Mouse (Mus musculus): Measurements from ENCODE around the gene Cdca7l. TPM values are rescaled to one million over a fixed set of nuclear protein-coding genes. Genes with fewer than 3 reads are reported as not detected.
"Not testable (repeated sequence)": the region's sequence is repeated elsewhere in the genome, so short reads cannot be mapped to it uniquely, and the experiment has no call there.

Gene Cdca7l
- polyA plus RNA-seq, 2 experiments from 2014 or later: 27.0 to 34.7 TPM

DNA sequence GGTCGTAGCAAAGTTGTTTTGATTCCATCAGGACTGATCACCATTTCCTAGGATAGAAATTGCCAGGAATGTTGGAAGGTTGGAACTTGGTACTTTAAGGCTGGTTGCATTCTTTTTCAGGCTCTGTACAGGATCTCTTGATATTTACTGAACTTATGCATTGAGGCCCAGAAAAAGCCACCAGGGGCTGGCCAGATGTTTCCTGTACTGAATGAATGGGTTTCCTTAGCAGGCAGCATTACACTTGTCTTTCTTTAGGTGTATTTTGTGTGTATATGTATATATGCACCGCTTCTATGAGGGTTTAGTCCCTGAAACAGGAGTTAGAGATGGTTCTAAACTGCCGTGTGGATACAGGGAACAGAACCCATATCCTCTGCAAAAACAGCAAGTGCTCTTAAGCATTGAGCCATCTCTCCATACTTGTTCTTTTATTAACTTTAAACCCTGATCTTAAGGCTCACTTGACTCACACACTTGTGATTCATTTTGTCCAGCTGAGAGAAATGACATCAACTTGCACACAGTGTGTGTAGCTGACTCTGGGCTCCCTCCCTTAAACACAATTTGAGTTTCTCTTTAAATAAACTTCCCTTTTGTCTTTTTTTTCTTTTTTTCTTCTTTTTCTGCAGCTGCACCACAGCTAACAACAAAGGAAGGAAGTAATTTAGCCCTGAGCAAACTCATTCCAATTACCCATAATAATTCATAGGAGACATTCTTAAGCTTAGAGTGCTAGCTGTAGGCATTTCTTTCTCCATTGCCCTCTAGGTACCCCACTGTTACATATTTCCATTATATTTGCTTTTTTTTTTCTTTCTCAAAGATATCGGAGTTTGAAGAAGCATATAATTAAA lies 63.8 kb downstream of the Cdca7l start:
- ATAC-seq: no peak

DNA sequence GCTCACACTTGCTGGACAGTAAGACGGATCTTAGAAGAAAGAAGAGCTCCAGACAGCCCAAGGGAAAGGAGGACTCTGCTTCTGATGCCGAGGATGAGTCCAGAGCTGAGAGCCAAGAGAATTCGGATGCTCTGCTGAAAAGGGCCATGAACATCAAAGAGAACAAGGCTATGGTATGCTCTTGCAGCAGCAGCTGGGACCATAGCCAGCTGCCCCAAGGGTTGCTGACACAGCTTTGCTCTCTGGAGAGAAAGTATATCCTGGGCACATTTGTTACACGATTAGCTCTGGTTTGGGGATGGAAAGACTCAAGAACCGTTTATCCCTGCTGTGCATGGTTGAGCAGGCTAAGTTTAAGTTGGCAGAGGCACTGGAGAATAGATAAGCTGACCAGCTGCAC lies 68.2 kb downstream of the Cdca7l start:
- no peak for ATAC-seq

DNA sequence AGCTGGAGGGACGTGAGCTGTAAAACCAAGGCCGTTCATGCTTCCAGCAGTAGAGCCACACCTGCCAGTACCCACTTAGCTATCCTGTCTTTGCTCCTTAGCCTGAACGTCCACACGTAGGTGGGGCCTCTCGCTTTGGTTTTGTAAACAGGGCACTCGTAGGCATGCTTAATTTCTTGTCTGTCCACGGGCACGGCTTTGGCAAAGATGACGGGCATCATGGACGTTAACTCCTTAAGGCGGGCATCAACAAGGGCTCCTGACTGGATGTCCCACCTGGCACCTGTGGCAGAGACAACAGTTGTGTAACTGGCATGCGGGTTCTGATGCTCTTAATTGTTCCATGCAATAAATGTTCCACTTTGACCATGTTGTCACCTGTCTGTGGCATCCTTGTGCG lies 74.3 kb downstream of the Cdca7l start:
- no peak for ATAC-seq

DNA sequence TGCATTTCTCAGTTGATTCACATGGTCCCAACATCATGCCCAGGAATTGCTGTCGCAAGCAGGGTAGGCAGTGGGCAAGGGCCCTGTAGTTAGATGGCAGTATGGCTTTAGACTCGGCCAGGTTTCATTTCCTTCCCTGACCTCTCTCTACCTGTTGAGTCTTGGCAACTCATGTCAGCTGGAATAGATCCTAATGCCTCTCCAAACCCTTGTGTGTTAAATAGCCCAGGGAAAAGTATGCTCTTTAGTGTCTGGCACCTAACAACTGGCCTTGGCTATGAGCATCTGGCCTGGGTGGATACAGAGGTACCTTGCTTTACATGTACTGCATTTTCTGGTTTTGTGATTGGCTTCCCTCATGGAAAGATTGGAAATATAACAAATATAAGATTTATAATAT lies 80.5 kb downstream of the Cdca7l start:
- no peak for ATAC-seq

DNA sequence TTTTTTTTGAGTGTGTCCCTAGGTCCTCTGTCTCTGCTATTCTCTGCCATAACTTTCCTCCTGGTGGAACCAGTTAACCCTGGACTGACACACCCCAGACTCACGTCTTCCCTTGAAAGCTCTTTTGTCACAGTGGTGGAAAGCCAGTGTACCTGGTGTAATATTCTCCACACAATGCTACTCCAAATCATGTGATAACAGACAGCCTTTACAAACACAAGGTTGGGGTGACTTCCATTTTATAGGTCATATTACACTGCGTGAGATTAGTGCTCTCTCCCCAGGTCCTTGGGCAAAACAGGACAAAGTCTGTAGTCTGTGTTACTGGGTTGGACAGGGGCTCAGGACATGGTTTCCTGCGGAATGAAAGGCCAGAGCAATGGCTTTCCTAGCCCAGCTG lies 83.3 kb downstream of the Cdca7l start:
- ATAC-seq: no peak

DNA sequence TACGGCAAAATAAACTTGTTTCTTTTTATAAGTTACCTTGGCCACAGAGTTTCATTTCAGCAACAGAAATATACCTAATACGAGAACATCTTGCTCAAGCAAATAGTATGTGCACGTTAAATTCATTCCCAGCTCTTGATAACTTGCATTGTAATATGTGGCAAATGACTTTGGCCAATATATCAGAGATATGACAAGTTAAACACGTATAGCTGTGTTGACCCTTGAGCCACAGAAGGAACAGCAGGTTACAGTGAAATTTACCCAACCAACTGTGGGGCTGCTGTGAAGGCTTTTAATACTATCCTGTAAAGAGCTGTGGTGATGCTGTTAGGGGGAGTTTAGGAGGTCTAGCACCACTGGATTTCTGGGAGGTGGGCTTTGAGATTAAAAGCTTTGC lies 96.7 kb downstream of the Cdca7l start:
- not testable (repeated sequence) for ATAC-seq

DNA sequence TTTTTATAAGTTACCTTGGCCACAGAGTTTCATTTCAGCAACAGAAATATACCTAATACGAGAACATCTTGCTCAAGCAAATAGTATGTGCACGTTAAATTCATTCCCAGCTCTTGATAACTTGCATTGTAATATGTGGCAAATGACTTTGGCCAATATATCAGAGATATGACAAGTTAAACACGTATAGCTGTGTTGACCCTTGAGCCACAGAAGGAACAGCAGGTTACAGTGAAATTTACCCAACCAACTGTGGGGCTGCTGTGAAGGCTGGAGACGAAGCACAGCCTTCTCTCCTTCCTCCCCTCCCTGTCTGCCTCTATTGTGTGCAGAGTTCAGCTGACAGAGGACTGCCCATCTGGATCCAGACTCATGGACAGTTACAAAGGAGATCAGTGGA lies 97.3 kb downstream of the Cdca7l start:
- ATAC-seq: not testable (repeated sequence)

DNA sequence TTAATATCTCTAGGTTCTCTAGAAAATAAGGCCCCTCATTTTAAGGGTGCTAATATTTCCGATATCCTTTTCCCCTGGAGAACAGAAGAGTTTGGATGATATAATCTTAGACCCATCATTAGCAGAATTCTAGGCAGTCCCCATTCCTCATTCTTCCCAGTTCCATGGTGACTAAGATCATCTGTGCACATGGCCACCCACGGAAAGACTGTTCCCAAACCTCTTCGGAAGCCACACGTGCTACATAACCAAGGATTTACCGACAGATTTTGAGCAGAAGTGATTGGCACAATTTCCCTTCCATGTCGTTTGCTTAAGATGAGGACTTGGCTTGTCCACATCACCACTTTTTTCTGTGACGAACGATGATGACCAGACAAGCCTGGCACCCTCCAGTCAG lies 99.6 kb downstream of the Cdca7l start:
- ATAC-seq: no peak

DNA sequence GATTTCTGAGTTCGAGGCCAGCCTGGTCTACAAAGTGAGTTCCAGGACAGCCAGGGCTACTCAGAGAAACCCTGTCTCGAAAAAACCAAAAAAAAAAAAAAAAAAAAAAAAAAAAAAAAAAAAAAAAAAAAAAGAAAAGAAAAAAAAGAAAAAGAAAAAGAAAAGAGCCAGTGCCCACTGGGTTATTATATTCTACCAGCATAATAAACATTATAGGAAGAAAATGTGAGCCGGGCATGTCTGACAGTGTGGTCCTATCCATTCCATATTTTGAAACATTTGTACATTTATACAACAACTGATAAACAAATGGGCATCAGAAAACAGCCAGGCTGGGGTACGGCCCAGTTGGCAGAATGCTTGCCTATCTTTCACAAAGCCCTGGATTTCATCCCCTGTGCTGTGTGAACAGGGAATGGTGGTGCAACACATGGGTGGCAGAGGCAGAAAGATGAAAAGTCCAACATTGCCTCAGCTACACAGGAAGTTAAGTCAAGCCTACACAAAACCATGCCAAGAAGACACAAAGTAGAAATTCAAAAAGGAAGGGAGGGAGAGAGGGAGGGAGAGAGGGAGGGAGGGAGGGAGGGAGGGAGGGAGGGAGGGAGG lies 101.2 kb downstream of the Cdca7l start:
- ATAC-seq: not testable (repeated sequence)

DNA sequence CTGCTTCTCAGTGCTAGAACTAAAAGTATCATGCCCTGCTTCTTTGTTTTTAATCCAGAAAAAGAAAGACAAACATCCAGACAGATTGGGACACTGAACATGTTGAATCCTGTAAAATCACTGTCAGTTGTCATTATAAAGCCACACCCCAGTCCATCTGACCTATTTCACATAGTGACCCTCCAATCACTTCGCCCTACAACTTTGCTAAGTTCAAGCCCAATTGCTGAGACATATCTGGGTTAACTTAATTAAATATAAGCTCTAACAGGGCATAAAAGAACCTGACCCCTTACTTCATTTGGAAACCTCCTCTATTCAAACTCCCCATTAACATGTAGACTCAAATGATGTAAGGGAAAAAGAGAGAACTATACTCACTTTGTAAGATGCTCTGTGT lies 107.3 kb downstream of the Cdca7l start:
- ATAC-seq: no peak

DNA sequence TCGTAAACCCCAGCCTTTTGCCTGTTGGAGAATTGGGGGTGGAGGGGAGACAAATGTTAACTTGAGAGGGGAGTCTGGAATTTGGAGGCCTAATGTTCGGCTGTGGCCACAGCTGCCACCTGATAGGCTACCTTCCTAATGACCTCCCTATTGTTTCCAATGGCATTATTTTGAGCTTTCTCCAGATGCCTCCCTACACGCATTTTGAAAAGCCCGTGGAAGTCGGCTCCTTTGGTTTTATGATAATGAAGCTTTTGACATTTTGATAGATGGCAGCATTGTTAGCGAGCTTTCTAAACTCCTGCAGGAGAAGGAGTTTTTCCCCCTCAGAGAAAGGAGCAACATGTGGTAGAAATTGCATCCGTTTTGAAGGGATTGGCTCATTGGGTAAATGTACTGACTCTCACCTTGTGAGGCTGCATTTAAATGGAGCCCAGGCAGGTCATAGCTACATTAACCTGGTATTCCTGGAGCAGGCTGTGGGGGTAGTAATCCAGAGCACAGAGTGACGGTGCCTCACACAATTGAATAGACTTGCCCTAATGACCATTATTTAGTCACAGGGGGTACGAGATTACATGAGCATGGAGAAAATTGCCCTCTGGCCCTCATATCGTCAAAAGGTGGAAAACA lies 110.6 kb downstream of the Cdca7l start:
- no peak for ATAC-seq

DNA sequence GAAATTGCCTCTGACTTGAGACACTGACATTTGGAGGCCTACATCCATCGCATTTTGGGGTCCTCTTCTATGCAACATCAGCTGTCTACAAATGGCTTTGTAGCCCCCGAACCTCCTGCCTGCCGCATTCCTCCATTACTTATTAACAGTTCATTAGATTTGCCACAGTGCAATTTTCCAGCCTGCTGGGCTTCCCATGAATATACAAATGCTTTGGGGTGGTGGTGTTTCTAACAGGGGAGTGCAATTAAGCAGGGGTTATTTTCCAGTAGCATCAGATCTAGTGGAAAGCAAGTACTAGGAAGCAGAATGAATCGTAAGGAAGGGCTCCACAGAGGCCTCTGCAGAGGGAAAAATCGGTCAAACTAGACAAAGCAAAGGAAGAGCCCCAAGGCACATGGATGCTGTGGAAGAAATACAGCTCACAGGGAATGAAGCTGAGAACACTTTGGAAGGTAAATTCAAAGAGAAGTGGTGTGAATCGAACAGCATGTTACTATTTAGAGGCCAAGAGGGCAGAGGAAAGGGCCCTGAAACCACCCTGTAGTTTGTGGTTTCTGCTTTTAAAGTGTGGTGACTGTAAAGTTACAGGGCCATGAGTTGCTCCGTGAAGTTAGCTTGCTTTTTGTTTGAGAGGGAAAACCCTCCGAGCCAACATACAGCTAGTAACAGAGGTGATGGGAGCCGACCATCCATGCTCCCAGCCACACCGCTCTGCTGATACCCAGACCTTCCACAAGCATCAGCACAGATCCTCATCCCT lies 111.9 kb downstream of the Cdca7l start:
- ATAC-seq: no peak

Measured in activated CD4-positive, CD25-positive, alpha-beta regulatory T cell, adult 4 months (primary cell).